Mouse (Mus musculus) testis, adult 2 months (tissue): Measurements from ENCODE around the gene Zfp78. TPM values are rescaled to one million over a fixed set of nuclear protein-coding genes. Genes with fewer than 3 reads are reported as not detected.

Experiments used
- H3K27ac ChIP-seq: fragments of 200-500 bp; 2 replicates; pipeline ENCODE4 v1.5.1; 2012; ENCODE audit warnings: low read depth, low read length; ENCODE audit not compliant: control insufficient read depth, insufficient read depth
- H3K27me3 ChIP-seq: fragments of 200-500 bp; 2 replicates; pipeline ENCODE4 v1.6.1; 2012; ENCODE audit warnings: mild to moderate bottlenecking, low read length, moderate library complexity; ENCODE audit not compliant: control insufficient read depth, insufficient read depth
- H3K36me3 ChIP-seq: fragments of 200-500 bp; 2 replicates; pipeline ENCODE4 v1.6.1; 2012; ENCODE audit warnings: mild to moderate bottlenecking, low read length; ENCODE audit not compliant: control insufficient read depth, insufficient read depth
- H3K4me1 ChIP-seq: fragments of 200-500 bp; 2 replicates; pipeline ENCODE4 v1.6.1; 2012; ENCODE audit warnings: low read length; ENCODE audit not compliant: control insufficient read depth, insufficient read depth
- H3K4me3 ChIP-seq: fragments of 200-500 bp; 2 replicates; pipeline ENCODE4 v1.5.1; 2012; ENCODE audit warnings: low read depth, mild to moderate bottlenecking, low read length, moderate library complexity, mixed read lengths; ENCODE audit not compliant: control insufficient read depth
- CTCF ChIP-seq: fragments of 200-500 bp; IDR thresholded peaks from 2 replicates; pipeline ENCODE4 v1.5.1; 2012; ENCODE audit warnings: low read depth, mild to moderate bottlenecking, inconsistent platforms, low read length, moderate library complexity; ENCODE audit not compliant: control insufficient read depth, insufficient read depth, insufficient replicate concordance
- POLR2A ChIP-seq: fragments of 200-500 bp; IDR thresholded peaks from 2 replicates; pipeline ENCODE4 v1.6.1; 2012; ENCODE audit warnings: low read depth, mild to moderate bottlenecking, inconsistent platforms, low read length, moderate library complexity; ENCODE audit not compliant: control insufficient read depth
- polyA plus RNA-seq: library from polyadenylated mRNA; depleted of rRNA; stranded (reverse); fragments of >200 nt; gene quantifications from 2 replicates; pipeline ENCODE4 v1.2.3, GENCODE M21; 2012

Zfp78 gene
- polyA plus RNA-seq, 1 experiment: 2.8 TPM

GRCm38 (mm10) chr7:6369460-6369859 is 6.4 kb downstream of the Zfp78 start:
- H3K27me3 ChIP-seq: no peaks in the 10 kb centered on the region
- no peaks in the 10 kb centered on the region for H3K4me1 ChIP-seq
- H3K4me3 ChIP-seq: no peak overlapping the region
- no peaks in the 10 kb centered on the region for H3K36me3 ChIP-seq
- H3K27ac ChIP-seq: no peak overlapping the region
- TF ChIP-seq POLR2A (no peak), CTCF (no peak)

- Histone ChIP-seq H3K4me3 (no peak overlapping the region), H3K27me3 (no peaks in the 10 kb centered on the region)
- TF ChIP-seq POLR2A (no peak), CTCF (no peak)
These were observed 9.9 kb downstream of the Zfp78 start for GRCm38 (mm10) chr7:6372993-6373392.

GRCm38 (mm10) chr7:6378441-6378840 is 15.4 kb downstream of the Zfp78 start:
- Histone ChIP-seq H3K36me3 (no peaks in the 10 kb centered on the region), H3K4me1 (peaks cover 5% of the 10 kb centered on the region), H3K27ac (no peak overlapping the region), H3K27me3 (no peaks in the 10 kb centered on the region), H3K4me3 (no peak overlapping the region)
- no peak for TF ChIP-seq POLR2A
- TF ChIP-seq CTCF: no peak

More at GRCm38 (mm10) chr7:6372993-6373392, 9.9 kb downstream of the Zfp78 start:
- Histone ChIP-seq H3K4me1 (no peaks in the 10 kb centered on the region), H3K36me3 (no peaks in the 10 kb centered on the region), H3K27ac (no peak overlapping the region)

GRCm38 (mm10) chr7:6381431-6381830 is 18.4 kb downstream of the Zfp78 start:
- Histone ChIP-seq H3K4me3 (no peak overlapping the region), H3K36me3 (no peaks in the 10 kb centered on the region), H3K27ac (no peak overlapping the region), H3K4me1 (peaks cover 10% of the 10 kb centered on the region), H3K27me3 (no peaks in the 10 kb centered on the region)
- no peak for TF ChIP-seq CTCF
- TF ChIP-seq POLR2A: no peak

GRCm38 (mm10) chr7:6383044-6383455 is 20.0 kb downstream of the Zfp78 start, which contains the start of gene Zfp28:
Gene Zfp28, plus strand, starts transcription at chr7:6383295.
- Histone ChIP-seq H3K27me3 (no peaks in the 10 kb centered on the region), H3K4me1 (peaks cover 10% of the 10 kb centered on the region), H3K27ac (peak within 1 kb of the TSS; percentile 37; the same call in 1 of the 2 replicates), H3K4me3 (peak within 1 kb of the TSS; percentile 87), H3K36me3 (no peaks in the 10 kb centered on the region)
- TF ChIP-seq CTCF: 0 out of 2 replicates have a peak, but pooled peaks have one; percentile 2
- peak; percentile 50 for TF ChIP-seq POLR2A

- Histone ChIP-seq H3K4me3 (peak overlapping the region; percentile 87; the same call in 1 of the 2 replicates), H3K4me1 (peaks cover 10% of the 10 kb centered on the region), H3K27me3 (no peaks in the 10 kb centered on the region), H3K36me3 (no peaks in the 10 kb centered on the region), H3K27ac (no peak overlapping the region)
- TF ChIP-seq CTCF: no peak
These were observed 20.9 kb downstream of the Zfp78 start for GRCm38 (mm10) chr7:6384011-6384410.

- no peak overlapping the region for H3K27ac ChIP-seq
- H3K4me1 ChIP-seq: peaks cover 10% of the 10 kb centered on the region
- H3K36me3 ChIP-seq: no peaks in the 10 kb centered on the region; the same call in 1 of the 2 replicates
- TF ChIP-seq POLR2A: no peak
- no peak for TF ChIP-seq CTCF
- H3K27me3 ChIP-seq: no peaks in the 10 kb centered on the region
- peak overlapping the region; percentile 48 for H3K4me3 ChIP-seq
These were observed 23.9 kb downstream of the Zfp78 start for GRCm38 (mm10) chr7:6386995-6387394.
